8 mouse cellular contexts compared by ENCODE assay signal in the genomic region with DNA sequence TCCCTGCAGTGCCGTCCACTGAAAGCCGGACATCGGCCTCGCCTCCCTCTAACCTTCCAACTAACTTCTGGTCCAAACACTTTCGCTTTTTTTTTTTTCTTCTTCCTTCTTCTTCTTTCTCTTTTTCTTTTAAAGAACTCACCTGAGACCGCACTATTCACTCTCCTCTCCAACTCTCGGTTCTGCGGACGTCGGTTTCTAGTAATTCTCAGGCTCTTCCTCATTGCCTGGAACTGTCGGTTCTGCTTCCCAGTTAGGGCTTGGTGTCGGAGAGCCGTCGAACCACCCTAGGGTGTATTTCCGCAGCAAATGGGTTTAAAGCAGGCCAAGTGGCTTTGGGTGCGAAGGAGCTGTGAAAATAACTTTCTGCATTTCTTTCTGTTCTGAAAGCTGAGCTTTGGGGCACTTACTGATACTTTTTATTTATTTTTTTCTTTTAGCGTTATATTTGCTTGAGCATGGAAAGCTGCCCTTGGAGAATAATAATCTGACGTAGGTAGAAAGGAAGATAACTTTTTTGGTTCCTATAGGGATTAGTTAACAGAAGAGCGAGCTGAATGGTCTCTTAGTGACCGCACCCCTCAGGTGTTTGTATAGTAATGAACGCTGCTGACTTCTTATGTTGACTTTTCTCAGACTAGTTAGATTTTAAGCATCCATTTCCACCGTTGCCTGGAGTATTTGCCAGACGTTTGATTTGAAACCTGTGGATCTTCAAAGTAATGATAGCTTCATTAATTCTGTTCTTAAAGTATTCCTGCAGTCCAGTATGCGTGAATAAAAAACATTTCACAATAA. TPM values are rescaled to one million over a fixed set of nuclear protein-coding genes. Genes with fewer than 3 reads are reported as not detected.
A peak's percentile ranks its signal among the peaks of the same experiment; 100 is the strongest.
DNase-seq lines count a peak whose midpoint lies in the region; ATAC-seq lines count a peak whose summit lies in the region.

No protein-coding gene starts in this region.

- H3K27me3 ChIP-seq in heart, embryonic 11.5 days (ENCODE audit: control insufficient read depth, insufficient read depth, low read length) = no peaks in the 10 kb centered on the region
- peaks cover 2% of the 10 kb centered on the region; the same call in 1 of the 2 replicates for H3K27me3 ChIP-seq in hindbrain, embryonic 10.5 days (ENCODE audit: insufficient read depth, poor library complexity, severe bottlenecking)

- H3K27ac ChIP-seq in heart, embryonic 11.5 days (ENCODE audit: low read depth, low read length) = peak overlapping the region; percentile 99
- peak overlapping the region; percentile 100 for H3K27ac ChIP-seq in hindbrain, embryonic 10.5 days

- intact Hi-C loops in heart, postnatal 25 days (cut with DNase I) = loop anchor here (5.0 kb wide), 5 partner anchors 38 to 212 kb away; a partner anchor contains a TSS

- no peaks in the 10 kb centered on the region for H3K36me3 ChIP-seq in heart, embryonic 11.5 days (ENCODE audit: control insufficient read depth, insufficient read depth, low read length)
- H3K36me3 ChIP-seq in hindbrain, embryonic 10.5 days = no peaks in the 10 kb centered on the region

- H3K9ac ChIP-seq in heart, embryonic 11.5 days (ENCODE audit: low read depth, low read length) = peak overlapping the region; percentile 97

- peak overlapping the region; percentile 94 for H3K4me2 ChIP-seq in heart, embryonic 11.5 days

- ATAC-seq in heart, embryonic 11.5 days (replicated peaks; ENCODE audit: insufficient number of reproducible peaks, low FRiP score, low TSS enrichment) = no peak

- no peaks in the 10 kb centered on the region for H3K9me3 ChIP-seq in heart, embryonic 11.5 days (replicated peaks; ENCODE audit: control insufficient read depth, low read length)
- H3K9me3 ChIP-seq in hindbrain, embryonic 10.5 days = no peaks in the 10 kb centered on the region

- peak overlapping the region; percentile 99 for H3K4me3 ChIP-seq in heart, embryonic 11.5 days (ENCODE audit: low read depth, low read length)
- H3K4me3 ChIP-seq in hindbrain, embryonic 10.5 days = peak overlapping the region; percentile 88

- WGBS in heart, embryonic 11.5 days (ENCODE audit: insufficient replicate concordance) = 18% methylated on average over 24 of the region's 24 CpGs
- 26% methylated on average over 24 of the region's 24 CpGs for WGBS in hindbrain, embryonic 10.5 days

- H3K4me1 ChIP-seq in heart, embryonic 11.5 days (ENCODE audit: control insufficient read depth, insufficient read depth, low read length) = peaks cover 4% of the 10 kb centered on the region
- peaks cover 16% of the 10 kb centered on the region for H3K4me1 ChIP-seq in hindbrain, embryonic 10.5 days (replicated peaks)

- no peak for DNase-seq in heart, postnatal 25 days (ENCODE audit: low spot score)
- DNase-seq in ZHBTc4 (ENCODE audit: low read depth, low spot score) = peak; percentile 13
- DNase-seq in hindbrain, embryonic 10.5 days (ENCODE audit: low spot score) = no peak
- peak; percentile 7 for DNase-seq in lung, postnatal 10 days
- DNase-seq in thymus, postnatal 4 days = peak; percentile 10
- no peak for DNase-seq in cerebellum, adult 8-10 months
- no peak for DNase-seq in layer of hippocampus, postnatal 36 days

RNA-seq across cellular contexts. Expression of a gene that starts 1.3 kb away (rescaled TPM):
- polyA plus RNA-seq in heart, embryonic 11.5 days (2014; fragmentation: Nextera tagmentation; extraction: Ambion mirVana) = 22.1 and 35.4 TPM in 2 replicates
- 10 to 100 TPM; 38.0 to 41.4 TPM for total RNA-seq in heart, postnatal 25 days (2021)
- 44.8 and 45.3 TPM in 2 replicates for polyA plus RNA-seq in hindbrain, embryonic 10.5 days (2016; fragmentation: Nextera tagmentation; extraction: Ambion mirVana)
- 10 to 100 TPM; 80.1 to 94.6 TPM for total RNA-seq in layer of hippocampus, postnatal 36 days (2021)

RNA-seq across cellular contexts. Expression of a gene that starts 42.1 kb away (rescaled TPM):
- polyA plus RNA-seq in heart, embryonic 11.5 days (2014; fragmentation: Nextera tagmentation; extraction: Ambion mirVana) = 5.4 and 5.5 TPM in 2 replicates
- total RNA-seq in heart, postnatal 25 days (2021) = 10 to 100 TPM; 20.1 to 20.5 TPM
- 6.2 and 7.4 TPM in 2 replicates for polyA plus RNA-seq in hindbrain, embryonic 10.5 days (2016; fragmentation: Nextera tagmentation; extraction: Ambion mirVana)
- total RNA-seq in layer of hippocampus, postnatal 36 days (2021) = 10 to 100 TPM; 37.4 to 40.3 TPM

Comparison
In these comparisons a context has a peak if more than half of its experiments do, and no peak if none do; other contexts are left out.
1. DNase-seq: peak in ZHBTc4 (single experiment), lung, postnatal 10 days (single experiment) and thymus, postnatal 4 days (single experiment); none in heart, postnatal 25 days (single experiment), hindbrain, embryonic 10.5 days (single experiment), cerebellum, adult 8-10 months (single experiment) and layer of hippocampus, postnatal 36 days (0 of 2).